Mouse (Mus musculus) testis, adult 2 months (tissue): ENCODE results near the gene Wsb1.

Experiments used
- CTCF ChIP-seq: fragments of 200-500 bp; IDR thresholded peaks from 2 replicates; pipeline ENCODE4 v1.5.1; 2012; ENCODE audit warnings: low read depth, mild to moderate bottlenecking, inconsistent platforms, low read length, moderate library complexity; ENCODE audit not compliant: control insufficient read depth, insufficient read depth, insufficient replicate concordance
- POLR2A ChIP-seq: fragments of 200-500 bp; IDR thresholded peaks from 2 replicates; pipeline ENCODE4 v1.6.1; 2012; ENCODE audit warnings: low read depth, mild to moderate bottlenecking, inconsistent platforms, low read length, moderate library complexity; ENCODE audit not compliant: control insufficient read depth

GRCm38 (mm10) chr11:79291651-79292050, 37.2 kb upstream of the Wsb1 start:
- TF ChIP-seq CTCF (no peak), POLR2A (no peak)
